Mouse (Mus musculus) neutrophil, adult 59 days (primary cell): Measurements from ENCODE around the gene Rab34. TPM values are rescaled to one million over a fixed set of nuclear protein-coding genes. Genes with fewer than 3 reads are reported as not detected.

Source experiments
- total RNA-seq, 2 experiments: library from RNA; stranded (reverse); gene quantifications; 1 replicate in 1 of 2; 2 replicates in 1 of 2; pipeline ENCODE4 v1.2.4; 2023

The Rab34 gene
- 1 to 10 TPM in 1 of 2 experiments, under 1 TPM in 1; 1.00 to 1.3 TPM for total RNA-seq

GRCm38 (mm10) chr11:78188331-78189233 lies at the start of gene Rab34:
Gene Rab34, plus strand, starts transcription at chr11:78188430.

GRCm38 (mm10) chr11:78164924-78165760 lies 23.1 kb upstream of the Rab34 start, which contains the start of gene Traf4:
Gene Traf4, minus strand, starts transcription at chr11:78165589.

GRCm38 (mm10) chr11:78176402-78176862 lies 11.8 kb upstream of the Rab34 start, which contains the start of the genes Nek8 and Tlcd1:
Gene Nek8, minus strand, starts transcription at chr11:78176675.
Gene Tlcd1, plus strand, starts transcription at chr11:78176711.

GRCm38 (mm10) chr11:78182961-78183844 lies 5.0 kb upstream of the Rab34 start, which contains the start of gene Rpl23a:
Gene Rpl23a, minus strand, starts transcription at chr11:78183584.

GRCm38 (mm10) chr11:78193113-78193512 lies 4.9 kb downstream of the Rab34 start, which contains the start of gene Proca1:
Gene Proca1, plus strand, starts transcription at chr11:78193392.

Other genes starting within 250 kb of the Rab34 start
- gene Phf12, start 205.7 kb upstream of the Rab34 start, total RNA-seq = 10 to 100 TPM; 87.8 to 88.6 TPM
- 1 to 10 TPM; 2.3 to 2.5 TPM for gene Dhrs13, start 156.2 kb upstream of the Rab34 start, total RNA-seq
- 100 to 1,000 TPM; 132 to 147 TPM for gene Flot2, start 150.5 kb upstream of the Rab34 start, total RNA-seq
- 10 to 100 TPM; 15.0 to 15.1 TPM for gene Eral1, start 108.0 kb upstream of the Rab34 start, total RNA-seq
- 10 to 100 TPM; 44.3 to 50.4 TPM for gene Fam222b, start 93.8 kb upstream of the Rab34 start, total RNA-seq
- gene Traf4, start 22.8 kb upstream of the Rab34 start, total RNA-seq = 1 to 10 TPM; 2.7 to 6.1 TPM
- 1 to 10 TPM; 3.0 to 5.9 TPM for gene Nek8, start 11.8 kb upstream of the Rab34 start, total RNA-seq
- gene Tlcd1, start 11.7 kb upstream of the Rab34 start, total RNA-seq = 1 to 10 TPM; 5.3 to 8.4 TPM
- gene Rpl23a, start 4.8 kb upstream of the Rab34 start, total RNA-seq = 1,000 to 10,000 TPM in 1 of 2 experiments, 100 to 1,000 TPM in 1; 959 to 1,073 TPM
- gene Proca1, start 5.0 kb downstream of the Rab34 start, total RNA-seq = 1 to 10 TPM; 1.6 to 1.7 TPM
- gene Sdf2, start 57.3 kb downstream of the Rab34 start, total RNA-seq = 10 to 100 TPM; 40.4 to 41.5 TPM
- gene Supt6, start 57.6 kb downstream of the Rab34 start, total RNA-seq = 10 to 100 TPM; 42.0 to 45.1 TPM
- gene 2610507B11Rik, start 73.3 kb downstream of the Rab34 start, total RNA-seq = 10 to 100 TPM; 58.8 to 60.0 TPM
- gene BC030499, start 102.4 kb downstream of the Rab34 start, total RNA-seq = under 1 TPM; 0.22 to 0.49 TPM
- gene Spag5, start 113.1 kb downstream of the Rab34 start, total RNA-seq = 10 to 100 TPM; 54.9 to 66.0 TPM
- 1 to 10 TPM; 1.9 to 3.7 TPM for gene Aldoc, start 134.5 kb downstream of the Rab34 start, total RNA-seq
- 10 to 100 TPM; 33.9 to 37.9 TPM for gene Pigs, start 140.0 kb downstream of the Rab34 start, total RNA-seq
- gene Unc119, start 155.1 kb downstream of the Rab34 start, total RNA-seq = 100 to 1,000 TPM; 114 to 116 TPM
- not detected for gene Foxn1, start 198.1 kb downstream of the Rab34 start, total RNA-seq
- gene Slc13a2, start 233.8 kb downstream of the Rab34 start, total RNA-seq = not detected